Mouse (Mus musculus): ENCODE results near the gene Cntn1.

DNA sequence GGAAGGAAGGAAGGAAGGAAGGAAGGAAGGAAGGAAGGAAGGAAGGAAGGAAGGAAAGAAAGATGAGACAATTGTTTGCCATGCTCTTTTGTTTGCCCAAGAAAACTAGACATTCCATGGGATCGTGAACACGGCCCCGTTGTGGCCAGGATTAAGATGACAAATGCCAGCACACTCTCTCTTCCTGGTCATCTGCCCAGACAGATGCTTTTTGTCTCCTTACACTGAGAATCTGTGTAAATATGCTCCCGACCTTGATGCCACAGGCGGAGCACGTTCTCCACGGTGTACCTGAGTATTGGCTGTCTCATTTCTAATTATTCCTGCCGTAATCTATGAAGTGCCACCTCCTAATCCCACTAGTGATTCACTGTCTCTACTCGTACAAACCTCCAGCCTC lies 51.0 kb downstream of the Cntn1 start:
- no peak for TF ChIP-seq CTCF (IDR thresholded peaks at IDR 0.05; ENCODE audit: control insufficient read depth, insufficient read depth, insufficient read length)
- TF ChIP-seq USF1 (IDR thresholded peaks at IDR 0.05; ENCODE audit: low read depth), result no peak
- no peak for TF ChIP-seq CEBPB (IDR thresholded peaks at IDR 0.05; ENCODE audit: low read depth)
- TF ChIP-seq MAX (IDR thresholded peaks at IDR 0.05), result no peak
- TF ChIP-seq MYOD1 (IDR thresholded peaks at IDR 0.05; ENCODE audit: control insufficient read depth, insufficient read length, low read depth), result no peak
- no peak for TF ChIP-seq MYOG (IDR thresholded peaks at IDR 0.05; ENCODE audit: control insufficient read depth, extremely low read depth, insufficient read length)
